Mouse (Mus musculus) ES-E14 (cell line): Measurements from ENCODE around the gene Spp2. TPM values are rescaled to one million over a fixed set of nuclear protein-coding genes. Genes with fewer than 3 reads are reported as not detected.

Source experiments
- DNase-seq: peaks from one replicate; pipeline ENCODE4 v3.0.0-alpha.2; 2013; ENCODE audit warnings: low read depth, low spot score
- H3K27ac ChIP-seq: 2 replicates; pipeline ENCODE4 v1.5.1; 2012; ENCODE audit warnings: low read depth, mild to moderate bottlenecking, low read length, moderate library complexity, mixed read lengths; ENCODE audit not compliant: poor library complexity, insufficient read depth, severe bottlenecking
- H3K36me3 ChIP-seq: 2 replicates; pipeline ENCODE4 v1.6.1; 2012; ENCODE audit warnings: mild to moderate bottlenecking, low read length, moderate library complexity, mixed read lengths; ENCODE audit not compliant: control insufficient read depth, poor library complexity, insufficient read depth, severe bottlenecking
- H3K4me1 ChIP-seq, 2 experiments: fragments of 150-350 bp in 1 of 2; sonication (generic) in 1 of 2; 2 replicates each; pipeline ENCODE4 v1.6.1; 2012; ENCODE audit warnings: low read length in 2 of 2, mild to moderate bottlenecking in 1 of 2, mixed read lengths in 1 of 2; ENCODE audit not compliant: control insufficient read depth in 2 of 2, insufficient read depth in 2 of 2, poor library complexity in 1 of 2
- H3K4me3 ChIP-seq, 2 experiments: fragments of 150-350 bp in 1 of 2; sonication (generic) in 1 of 2; 2 replicates each; pipeline ENCODE4 v1.5.1; 2012; ENCODE audit warnings: low read length in 2 of 2, low read depth in 1 of 2, mild to moderate bottlenecking in 1 of 2, mixed read lengths in 1 of 2; ENCODE audit not compliant: insufficient read depth in 1 of 2, poor library complexity in 1 of 2, severe bottlenecking in 1 of 2
- H3K9ac ChIP-seq: 2 replicates; pipeline ENCODE4 v1.6.1; 2012; ENCODE audit warnings: low read depth, mild to moderate bottlenecking, low read length, mixed read lengths; ENCODE audit not compliant: poor library complexity, insufficient read depth, severe bottlenecking
- H3K9me3 ChIP-seq: fragments of 150-350 bp; sonication (generic); 2 replicates; pipeline ENCODE4 v1.6.1; 2012; ENCODE audit warnings: low read depth, mild to moderate bottlenecking, low read length; ENCODE audit not compliant: control insufficient read depth, insufficient read depth
- CHD2 ChIP-seq: IDR thresholded peaks from 2 replicates; pipeline ENCODE4 v1.6.1; 2014; ENCODE audit warnings: mild to moderate bottlenecking, low read depth, low read length, inconsistent platforms
- HCFC1 ChIP-seq: IDR thresholded peaks from 2 replicates; pipeline ENCODE4 v1.6.1; 2012; ENCODE audit warnings: low read length, inconsistent platforms, borderline replicate concordance; ENCODE audit not compliant: insufficient read depth
- MAFK ChIP-seq: IDR thresholded peaks from 2 replicates; pipeline ENCODE4 v1.6.1; 2014; ENCODE audit warnings: mild to moderate bottlenecking, low read depth, low read length, inconsistent platforms; ENCODE audit not compliant: insufficient read depth
- ZC3H11A ChIP-seq: IDR thresholded peaks from 2 replicates; pipeline ENCODE4 v1.6.1; 2012; ENCODE audit warnings: low read depth, mild to moderate bottlenecking, inconsistent platforms, low read length, borderline replicate concordance
- ZNF384 ChIP-seq: IDR thresholded peaks from 2 replicates; pipeline ENCODE4 v1.6.1; 2012; ENCODE audit warnings: low read depth, low read length, inconsistent platforms
- in situ Hi-C, 2 experiments: fragments of 600-800 bp; cut with MboI; formaldehyde crosslinking; loops; one replicate each; pipeline ENCODE4 v1.15.1; 2025; ENCODE audit warnings: low sequenced_read_pairs in 2 of 2, inconsistent platforms in 1 of 2; ENCODE audit not compliant: unreplicated experiment in 2 of 2
- total RNA-seq: library from RNA; depleted of rRNA; stranded (reverse); fragments of 300-350 nt; gene quantifications from 2 replicates; pipeline ENCODE4 v1.2.3, GENCODE M21; 2012

The Spp2 gene
- total RNA-seq, 1 experiment, result not detected

DNA sequence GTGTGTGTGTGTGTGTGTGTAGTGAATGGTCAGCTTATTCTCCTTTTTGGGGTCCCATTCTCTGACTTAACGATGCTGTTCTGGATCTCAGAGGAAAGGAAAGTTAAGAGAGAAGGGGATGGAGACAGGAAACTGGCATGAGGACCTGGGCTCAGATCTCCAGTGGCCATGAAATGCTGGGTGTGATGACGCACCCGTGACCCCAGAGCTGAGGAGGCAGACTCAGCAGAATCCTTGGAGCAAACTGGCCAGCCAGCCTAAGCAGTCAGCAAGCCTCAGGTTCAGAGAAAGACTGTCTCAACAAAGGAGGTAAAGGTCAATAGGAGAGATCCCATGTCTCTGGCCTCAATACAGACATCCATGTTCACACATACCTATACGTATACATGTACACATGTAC is 63.0 kb downstream of the Spp2 start:
- no peak for DNase-seq
- in situ Hi-C loops, result no loop called here
- H3K9ac ChIP-seq, result no peak overlapping the region
- peaks cover 2 to 10% of the 10 kb centered on the region in 2 experiments; a peak in 2 of 4 replicates for H3K4me1 ChIP-seq
- no peak overlapping the region for H3K4me3 ChIP-seq
- no peak overlapping the region for H3K27ac ChIP-seq
- TF ChIP-seq ZC3H11A (no peak), ZNF384 (no peak), MAFK (no peak), CHD2 (no peak), HCFC1 (no peak)
- H3K9me3 ChIP-seq, result no peaks in the 10 kb centered on the region
- H3K36me3 ChIP-seq, result no peaks in the 10 kb centered on the region

DNA sequence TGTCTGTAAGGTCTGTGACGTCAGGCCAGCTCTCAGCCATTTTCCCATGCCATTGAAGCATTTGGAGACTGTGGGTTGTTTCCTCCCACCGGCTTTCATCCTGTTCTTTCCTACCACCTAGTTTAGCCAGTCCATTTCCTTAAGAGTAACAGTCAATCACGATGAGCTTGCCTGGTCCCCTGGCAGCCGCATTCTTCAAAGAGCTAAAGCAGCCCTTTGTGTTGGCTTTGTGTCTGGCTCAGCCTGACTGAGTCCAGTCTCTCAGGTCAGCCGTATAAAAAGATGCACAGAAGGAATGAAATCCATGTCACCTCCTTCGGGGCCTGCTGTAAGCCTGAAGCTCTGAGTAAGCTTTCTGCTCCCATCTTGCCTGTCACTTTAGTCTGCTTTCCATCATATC is 65.5 kb downstream of the Spp2 start:
- no peak overlapping the region for H3K9ac ChIP-seq
- DNase-seq, result no peak
- H3K4me3 ChIP-seq, result no peak overlapping the region
- 0 out of 4 replicates have a peak, but pooled peaks cover 0 to 2% of the 10 kb centered on the region in 2 experiments for H3K4me1 ChIP-seq
- no peaks in the 10 kb centered on the region for H3K36me3 ChIP-seq
- H3K27ac ChIP-seq, result no peak overlapping the region
- H3K9me3 ChIP-seq, result no peaks in the 10 kb centered on the region
- TF ChIP-seq ZC3H11A, result no peak
- no peak for TF ChIP-seq ZNF384
- no peak for TF ChIP-seq CHD2
- TF ChIP-seq MAFK, result no peak
- TF ChIP-seq HCFC1, result no peak
- in situ Hi-C loops, result no loop called here

DNA sequence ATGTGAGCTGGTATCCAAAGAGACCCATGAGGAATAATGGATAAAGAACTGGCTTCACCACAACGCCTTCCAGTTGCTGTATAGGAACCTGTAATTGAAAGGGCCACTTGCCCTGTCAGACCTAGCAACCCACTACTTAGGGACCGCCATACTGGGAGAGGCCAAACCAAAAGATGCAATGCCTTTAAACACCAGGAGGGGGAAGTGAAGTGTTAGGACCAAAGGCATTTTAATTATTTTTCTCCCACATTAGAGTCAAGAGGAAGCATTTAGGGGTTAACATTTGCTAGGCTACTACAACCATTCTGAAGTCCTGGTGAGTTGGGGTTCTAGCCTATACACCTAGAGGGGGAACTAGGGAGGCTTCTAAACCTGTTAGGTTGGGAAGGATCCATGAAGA is 67.1 kb downstream of the Spp2 start:
- in situ Hi-C loops, result no loop called here
- no peaks in the 10 kb centered on the region for H3K36me3 ChIP-seq
- DNase-seq, result no peak
- H3K4me1 ChIP-seq, result no peaks in the 10 kb centered on the region
- H3K9ac ChIP-seq, result no peak overlapping the region
- no peaks in the 10 kb centered on the region for H3K9me3 ChIP-seq
- no peak overlapping the region for H3K27ac ChIP-seq
- TF ChIP-seq ZNF384 (no peak), ZC3H11A (no peak), MAFK (no peak), CHD2 (no peak), HCFC1 (no peak)
- no peak overlapping the region for H3K4me3 ChIP-seq

DNA sequence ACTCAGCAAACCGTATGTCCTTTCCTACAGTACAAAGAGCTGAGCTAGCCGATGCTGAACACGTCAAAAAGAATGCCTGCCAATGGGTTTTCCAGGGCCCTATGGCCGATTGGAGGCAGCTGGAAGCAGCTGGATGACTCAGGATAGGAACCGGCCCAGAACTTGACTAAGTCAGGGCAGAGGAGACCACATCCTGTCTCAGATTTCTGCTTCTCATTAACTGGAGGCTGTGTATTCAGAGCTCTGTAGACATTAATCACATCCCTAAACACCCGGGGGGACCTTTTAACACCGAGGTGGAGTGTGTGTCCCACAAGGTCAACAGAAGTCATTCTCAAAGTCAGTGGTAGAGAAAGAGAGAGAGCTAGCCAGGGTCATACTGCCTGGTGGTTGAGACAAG is 67.8 kb downstream of the Spp2 start:
- no peak for DNase-seq
- no peak overlapping the region for H3K9ac ChIP-seq
- no peaks in the 10 kb centered on the region for H3K4me1 ChIP-seq
- no peaks in the 10 kb centered on the region for H3K9me3 ChIP-seq
- in situ Hi-C loops, result no loop called here
- H3K4me3 ChIP-seq, result no peak overlapping the region
- H3K36me3 ChIP-seq, result no peaks in the 10 kb centered on the region
- no peak for TF ChIP-seq HCFC1
- TF ChIP-seq ZC3H11A, result no peak
- TF ChIP-seq ZNF384, result no peak
- TF ChIP-seq MAFK, result no peak
- TF ChIP-seq CHD2, result no peak
- H3K27ac ChIP-seq, result no peak overlapping the region

DNA sequence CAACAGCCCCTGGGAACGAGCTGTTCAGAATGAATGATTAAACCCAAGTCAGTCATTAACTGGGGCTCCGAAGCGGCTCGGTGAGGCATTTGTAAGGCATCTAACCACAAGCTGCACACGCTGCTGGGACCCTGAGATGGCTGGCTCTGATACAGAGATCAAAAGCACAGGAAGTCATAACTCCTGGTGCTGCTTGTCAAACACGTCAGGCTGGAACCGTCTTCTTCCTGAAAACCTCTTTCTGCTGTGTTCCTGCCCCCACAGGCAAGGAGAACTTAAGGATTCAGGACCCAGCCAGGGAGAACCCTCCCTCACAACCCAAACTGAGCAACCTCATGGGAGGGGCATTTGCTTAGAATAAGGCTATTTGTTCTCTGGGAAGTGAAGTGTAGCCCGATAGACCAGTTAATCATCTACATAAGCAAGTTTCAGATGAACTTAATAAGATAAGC is 68.8 kb downstream of the Spp2 start:
- DNase-seq, result no peak
- H3K4me1 ChIP-seq, result no peaks in the 10 kb centered on the region
- H3K9ac ChIP-seq, result no peak overlapping the region
- H3K4me3 ChIP-seq, result no peak overlapping the region
- no peak overlapping the region for H3K27ac ChIP-seq
- TF ChIP-seq HCFC1 (no peak), CHD2 (no peak), ZC3H11A (no peak), ZNF384 (no peak), MAFK (no peak)
- H3K9me3 ChIP-seq, result no peaks in the 10 kb centered on the region
- no peaks in the 10 kb centered on the region for H3K36me3 ChIP-seq
- in situ Hi-C loops, result no loop called here
